Mouse (Mus musculus): ENCODE measurements around the gene Cyb561.

DNA sequence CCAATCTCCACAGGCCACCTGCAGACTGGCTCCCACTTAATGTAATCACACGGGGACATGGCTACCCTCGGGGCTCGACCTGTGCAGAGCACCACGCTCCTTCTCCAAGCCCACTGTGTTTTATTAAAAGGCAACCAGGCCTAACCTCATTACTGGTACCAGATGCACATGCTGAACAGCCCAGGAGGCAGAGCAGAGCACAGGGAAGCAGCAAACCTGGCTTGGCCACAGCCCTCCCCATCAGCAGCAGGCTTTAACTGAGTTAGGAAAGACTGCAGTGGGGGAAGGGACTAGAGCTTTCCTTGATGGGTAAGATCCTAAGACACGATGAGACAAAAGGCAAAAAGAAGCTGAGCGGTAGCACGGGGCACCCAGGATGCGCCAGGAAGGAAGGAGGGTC is 11.2 kb downstream of the Cyb561 start:
- TF ChIP-seq POLR2AphosphoS5 (IDR thresholded peaks at IDR 0.05; ENCODE audit: borderline replicate concordance, low read depth, low read length) (no peak), POLR2A (IDR thresholded peaks at IDR 0.05; ENCODE audit: control insufficient read depth in 1 of 2, insufficient read depth in 1 of 2, low read depth in 1 of 2, low read length in 2 of 2, poor library complexity in 1 of 2) (no peak), CTCF (IDR thresholded peaks at IDR 0.05 in 2 of 3, conservative IDR thresholded peaks at IDR 0.05 in 1 of 3; ENCODE audit: control insufficient read depth in 1 of 3, insufficient read depth in 1 of 3, low read depth in 2 of 3, low read length in 3 of 3, poor library complexity in 1 of 3, severe bottlenecking in 1 of 3) (no peak), HCFC1 (IDR thresholded peaks at IDR 0.05; ENCODE audit: low read depth, low read length) (no peak), MXI1 (IDR thresholded peaks at IDR 0.05; ENCODE audit: low read depth, low read length) (no peak), NELFE (IDR thresholded peaks at IDR 0.05; ENCODE audit: low read depth, low read length) (no peak), MEF2A (IDR thresholded peaks at IDR 0.05; ENCODE audit: extremely low read depth, insufficient replicate concordance, low read depth, low read length, poor library complexity, severe bottlenecking) (no peak), TCF12 (IDR thresholded peaks at IDR 0.05; ENCODE audit: low read depth, low read length) (no peak), ZNF384 (IDR thresholded peaks at IDR 0.05; ENCODE audit: low read depth, low read length) (no peak), ZKSCAN1 (IDR thresholded peaks at IDR 0.05; ENCODE audit: low read depth, low read length) (no peak)
